Mouse (Mus musculus): ENCODE measurements around the gene Ttyh3. TPM values are rescaled to one million over a fixed set of nuclear protein-coding genes. Genes with fewer than 3 reads are reported as not detected.

The Ttyh3 gene
- polyA plus RNA-seq, 1 experiment from 2014 or later = 76.6 TPM

- H3K27me3 ChIP-seq = no peaks in the 10 kb centered on the region
- peak overlapping the region; percentile 56; the same call in 1 of the 2 replicates for H3K27ac ChIP-seq
- H3K9me3 ChIP-seq = no peaks in the 10 kb centered on the region
- peaks cover 54% of the 10 kb centered on the region for H3K4me1 ChIP-seq (replicated peaks)
- 97% methylated on average over 10 of the region's 10 CpGs for WGBS
- H3K4me3 ChIP-seq (replicated peaks) = no peak overlapping the region
- H3K9ac ChIP-seq (replicated peaks) = no peak overlapping the region
- ATAC-seq = no peak
- peaks cover 27% of the 10 kb centered on the region for H3K36me3 ChIP-seq
- no peak overlapping the region for H3K4me2 ChIP-seq (replicated peaks)
These were observed 34.7 kb downstream of the Ttyh3 start for GRCm38 (mm10) chr5:140614141-140614540.

GRCm38 (mm10) chr5:140612191-140612590, 36.6 kb downstream of the Ttyh3 start:
- no peak for ATAC-seq
- H3K27ac ChIP-seq = peak overlapping the region; percentile 96
- WGBS = 17% methylated on average over 18 of the region's 18 CpGs
- H3K9me3 ChIP-seq = no peaks in the 10 kb centered on the region
- peak overlapping the region; percentile 66 for H3K4me2 ChIP-seq (replicated peaks)
- H3K27me3 ChIP-seq = 0 out of 2 replicates have a peak, but pooled peaks cover 3% of the 10 kb centered on the region
- H3K4me3 ChIP-seq (replicated peaks) = peak overlapping the region; percentile 52
- peak overlapping the region; percentile 76 for H3K9ac ChIP-seq (replicated peaks)
- H3K4me1 ChIP-seq (replicated peaks) = peaks cover 74% of the 10 kb centered on the region
- H3K36me3 ChIP-seq = peaks cover 27% of the 10 kb centered on the region

- peak overlapping the region; percentile 76 for H3K9ac ChIP-seq (replicated peaks)
- 0 out of 2 replicates have a peak, but pooled peaks cover 7% of the 10 kb centered on the region for H3K27me3 ChIP-seq
- peak overlapping the region; percentile 96 for H3K27ac ChIP-seq
- H3K36me3 ChIP-seq = peaks cover 27% of the 10 kb centered on the region
- H3K4me1 ChIP-seq (replicated peaks) = peaks cover 79% of the 10 kb centered on the region
- peak; percentile 16; the same call in 1 of the 2 replicates for ATAC-seq
- whole genome bisulfite sequencing = 3% methylated on average over 15 of the region's 15 CpGs
- no peaks in the 10 kb centered on the region for H3K9me3 ChIP-seq
- peak overlapping the region; percentile 66 for H3K4me2 ChIP-seq (replicated peaks)
- H3K4me3 ChIP-seq (replicated peaks) = peak overlapping the region; percentile 52
These were observed 37.1 kb downstream of the Ttyh3 start for GRCm38 (mm10) chr5:140611611-140612185.

GRCm38 (mm10) chr5:140611021-140611583, 37.7 kb downstream of the Ttyh3 start:
- peak overlapping the region; percentile 66 for H3K4me2 ChIP-seq (replicated peaks)
- H3K27ac ChIP-seq = peak overlapping the region; percentile 96
- H3K9me3 ChIP-seq = no peaks in the 10 kb centered on the region
- H3K27me3 ChIP-seq = peaks cover 10% of the 10 kb centered on the region
- peaks cover 85% of the 10 kb centered on the region for H3K4me1 ChIP-seq (replicated peaks)
- ATAC-seq = peak; percentile 65
- WGBS = under 1% methylated on average over 21 of the region's 21 CpGs
- H3K9ac ChIP-seq (replicated peaks) = peak overlapping the region; percentile 76
- H3K36me3 ChIP-seq = peaks cover 27% of the 10 kb centered on the region
- peak overlapping the region; percentile 52 for H3K4me3 ChIP-seq (replicated peaks)

- ATAC-seq = 0 out of 2 replicates have a peak, but pooled peaks have one; percentile 15
- H3K4me1 ChIP-seq (replicated peaks) = peaks cover 91% of the 10 kb centered on the region
- WGBS = 1% methylated on average over 30 of the region's 30 CpGs
These were observed 38.4 kb downstream of the Ttyh3 start for GRCm38 (mm10) chr5:140610273-140611011.

GRCm38 (mm10) chr5:140609511-140610272, 39.1 kb downstream of the Ttyh3 start:
- H3K4me1 ChIP-seq (replicated peaks) = peaks cover 90% of the 10 kb centered on the region
- peak overlapping the region; percentile 76 for H3K9ac ChIP-seq (replicated peaks)
- ATAC-seq = no peak

More at GRCm38 (mm10) chr5:140610273-140611011, 38.4 kb downstream of the Ttyh3 start:
- Histone ChIP-seq H3K9ac (replicated peaks) (peak overlapping the region; percentile 76), H3K9me3 (no peaks in the 10 kb centered on the region), H3K4me3 (replicated peaks) (peak overlapping the region; percentile 52), H3K27me3 (peaks cover 17% of the 10 kb centered on the region), H3K4me2 (replicated peaks) (peak overlapping the region; percentile 66), H3K36me3 (peaks cover 27% of the 10 kb centered on the region), H3K27ac (peak overlapping the region; percentile 96)

GRCm38 (mm10) chr5:140608634-140609015, 40.2 kb downstream of the Ttyh3 start:
- H3K4me2 ChIP-seq (replicated peaks) = peak overlapping the region; percentile 66
- peaks cover 81% of the 10 kb centered on the region for H3K4me1 ChIP-seq (replicated peaks)
- WGBS = under 1% methylated on average over 16 of the region's 16 CpGs
- H3K27ac ChIP-seq = peak overlapping the region; percentile 96
- H3K27me3 ChIP-seq = peaks cover 29% of the 10 kb centered on the region
- H3K36me3 ChIP-seq = peaks cover 13% of the 10 kb centered on the region
- peak overlapping the region; percentile 76 for H3K9ac ChIP-seq (replicated peaks)
- no peaks in the 10 kb centered on the region for H3K9me3 ChIP-seq
- peak overlapping the region; percentile 52 for H3K4me3 ChIP-seq (replicated peaks)
- peak; percentile 24 for ATAC-seq

More at GRCm38 (mm10) chr5:140609511-140610272, 39.1 kb downstream of the Ttyh3 start:
- Histone ChIP-seq H3K4me3 (replicated peaks) (peak overlapping the region; percentile 52), H3K9me3 (no peaks in the 10 kb centered on the region), H3K27ac (peak overlapping the region; percentile 96), H3K36me3 (peaks cover 24% of the 10 kb centered on the region), H3K27me3 (peaks cover 24% of the 10 kb centered on the region), H3K4me2 (replicated peaks) (peak overlapping the region; percentile 66)
- 3% methylated on average over 13 of the region's 13 CpGs for WGBS

- Histone ChIP-seq H3K4me3 (replicated peaks) (peak overlapping the region; percentile 52), H3K4me1 (replicated peaks) (peaks cover 81% of the 10 kb centered on the region), H3K27me3 (peaks cover 29% of the 10 kb centered on the region), H3K9ac (replicated peaks) (peak overlapping the region; percentile 76), H3K4me2 (replicated peaks) (peak overlapping the region; percentile 66), H3K36me3 (peaks cover 8% of the 10 kb centered on the region), H3K27ac (peak overlapping the region; percentile 96), H3K9me3 (no peaks in the 10 kb centered on the region)
- 0% methylated on average over 17 of the region's 17 CpGs for WGBS
- ATAC-seq = no peak
These were observed 40.8 kb downstream of the Ttyh3 start for GRCm38 (mm10) chr5:140607836-140608633.

- ATAC-seq = peak; percentile 51
- peak within 1 kb of the TSS; percentile 66 for H3K4me2 ChIP-seq (replicated peaks)
- peaks cover 29% of the 10 kb centered on the region for H3K27me3 ChIP-seq
These were observed 41.6 kb downstream of the Ttyh3 start, which contains the start of gene Lfng for GRCm38 (mm10) chr5:140607001-140607835. Gene Lfng (plus strand): TSS chr5:140607320.

GRCm38 (mm10) chr5:140606386-140606785, 42.4 kb downstream of the Ttyh3 start:
- Histone ChIP-seq H3K27me3 (peaks cover 29% of the 10 kb centered on the region), H3K36me3 (no peaks in the 10 kb centered on the region), H3K27ac (no peak overlapping the region; the same call in 1 of the 2 replicates), H3K4me3 (replicated peaks) (peak overlapping the region; percentile 52), H3K9ac (replicated peaks) (peak overlapping the region; percentile 76; the same call in 1 of the 2 replicates), H3K9me3 (no peaks in the 10 kb centered on the region), H3K4me2 (replicated peaks) (peak overlapping the region; percentile 66), H3K4me1 (replicated peaks) (peaks cover 70% of the 10 kb centered on the region)
- no peak for ATAC-seq
- under 1% methylated on average over 23 of the region's 23 CpGs for WGBS

More at GRCm38 (mm10) chr5:140607001-140607835, 41.6 kb downstream of the Ttyh3 start, which contains the start of gene Lfng:
- H3K4me3 ChIP-seq (replicated peaks) = peak within 1 kb of the TSS; percentile 52
- no peaks in the 10 kb centered on the region for H3K9me3 ChIP-seq
- peaks cover 74% of the 10 kb centered on the region for H3K4me1 ChIP-seq (replicated peaks)
- 0 out of 2 replicates have a peak, but pooled peaks cover under 1% of the 10 kb centered on the region for H3K36me3 ChIP-seq
- peak within 1 kb of the TSS; percentile 96 for H3K27ac ChIP-seq
- H3K9ac ChIP-seq (replicated peaks) = peak within 1 kb of the TSS; percentile 76
- under 1% methylated on average over 91 of the region's 91 CpGs for WGBS
